ENCODE assay signal across 9 mouse cellular contexts in the genomic region with DNA sequence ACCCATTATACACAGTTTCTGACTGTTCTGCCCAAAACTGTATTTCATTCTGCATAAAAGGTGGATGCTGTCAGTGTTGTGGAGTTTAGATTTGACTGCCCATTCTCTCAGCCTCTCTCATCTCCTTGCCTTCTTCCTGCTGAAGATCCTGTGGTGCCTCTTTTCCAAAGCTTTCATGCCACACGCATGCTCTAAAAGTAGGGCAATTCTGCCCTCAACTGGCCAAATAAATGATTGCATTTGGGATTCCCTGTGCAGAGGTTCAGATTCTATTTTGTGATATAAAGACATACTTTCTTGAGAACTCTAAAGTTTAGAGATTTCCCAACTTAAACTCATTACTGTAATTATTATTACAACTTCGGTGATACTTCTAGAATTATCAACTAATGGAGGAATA.
DNase-seq lines count a peak whose midpoint lies in the region; ATAC-seq and TF ChIP-seq lines count a peak whose summit lies in the region.
"Had no signal": no experiment of that assay in that cellular context is flagged by ENCODE, and none has a peak within 500 bp of the region (broad histone marks: within the 10 kb centered on the region; RNA-seq: fewer than 3 reads in every experiment).

No protein-coding gene starts in this region.

- TF ChIP-seq CTCF in gastrocnemius, adult 2 months (IDR thresholded peaks at IDR 0.05): peak; percentile 59
- TF ChIP-seq CTCF in MEL (IDR thresholded peaks at IDR 0.05 in 2 of 3, conservative IDR thresholded peaks at IDR 0.05 in 1 of 3; ENCODE audit: control insufficient read depth in 1 of 3, insufficient read depth in 1 of 3, low read depth in 2 of 3, low read length in 3 of 3, poor library complexity in 1 of 3, severe bottlenecking in 1 of 3): peak in 2 of 3 experiments; percentile 8 to 31; a peak in 2 of 6 replicates

- no peak for TF ChIP-seq POLR2A in MEL (IDR thresholded peaks at IDR 0.05; ENCODE audit: control insufficient read depth in 1 of 2, insufficient read depth in 1 of 2, low read depth in 1 of 2, low read length in 2 of 2, poor library complexity in 1 of 2)

- no peaks in the 10 kb centered on the region for H3K9me3 ChIP-seq in MEL (replicated peaks; ENCODE audit: insufficient read depth, low read length)
- no peaks in the 10 kb centered on the region for H3K9me3 ChIP-seq in hindbrain, embryonic 12.5 days (replicated peaks)
- no peaks in the 10 kb centered on the region for H3K9me3 ChIP-seq in neural tube, embryonic 14.5 days (ENCODE audit: control insufficient read depth, low read length)

- H3K27ac ChIP-seq in gastrocnemius, adult 2 months: no peak overlapping the region
- no peak overlapping the region for H3K27ac ChIP-seq in MEL (ENCODE audit: control insufficient read depth, low read depth, low read length)
- H3K27ac ChIP-seq in hindbrain, embryonic 12.5 days: no peak overlapping the region
- no peak overlapping the region for H3K27ac ChIP-seq in neural tube, embryonic 14.5 days (ENCODE audit: low read depth, low read length)

- TF ChIP-seq EP300 in MEL (IDR thresholded peaks at IDR 0.05; ENCODE audit: low read depth in 1 of 2, low read length in 2 of 2): no peak

- 0 out of 2 replicates have a peak, but pooled peaks have one; percentile 56 for ATAC-seq in hindbrain, embryonic 12.5 days (ENCODE audit: low FRiP score)
- peak; percentile 65; the same call in 1 of the 2 replicates for ATAC-seq in neural tube, embryonic 14.5 days (ENCODE audit: low read depth)
- no peak for ATAC-seq in granulocyte monocyte progenitor cell, adult 5-6 weeks (replicated peaks; ENCODE audit: poor library complexity, severe bottlenecking)

- DNase-seq in gastrocnemius, adult 2 months: no peak
- no peak for DNase-seq in gastrocnemius, adult 18-20 months (ENCODE audit: low spot score)
- DNase-seq in MEL (ENCODE audit: low read depth, low spot score): peak; percentile 1
- DNase-seq in cerebellum, postnatal 36 days: peak; percentile 37 to 73
- DNase-seq in left cerebral cortex, postnatal 10 days (ENCODE audit: extremely low spot score in 1 of 2, low spot score in 2 of 2): peak; percentile 39 to 77

- peak; percentile 40 for TF ChIP-seq RAD21 in MEL (IDR thresholded peaks at IDR 0.05; ENCODE audit: low read depth, low read length)

- no peak overlapping the region for H3K4me3 ChIP-seq in gastrocnemius, adult 2 months
- H3K4me3 ChIP-seq in MEL (ENCODE audit: control insufficient read depth in 1 of 2, insufficient read depth in 1 of 2, low read depth in 2 of 2, low read length in 2 of 2): no peak overlapping the region
- H3K4me3 ChIP-seq in hindbrain, embryonic 12.5 days: no peak overlapping the region
- no peak overlapping the region for H3K4me3 ChIP-seq in neural tube, embryonic 14.5 days (ENCODE audit: low read depth, low read length)
- H3K4me3 ChIP-seq: myocyte had no signal

- no peak overlapping the region for H3K4me2 ChIP-seq in hindbrain, embryonic 12.5 days (replicated peaks)
- no peak overlapping the region for H3K4me2 ChIP-seq in neural tube, embryonic 14.5 days (ENCODE audit: low read depth, low read length)

- no peaks in the 10 kb centered on the region for H3K27me3 ChIP-seq in MEL (ENCODE audit: control insufficient read depth in 1 of 2, insufficient read depth in 2 of 2, low read length in 2 of 2)
- no peaks in the 10 kb centered on the region for H3K27me3 ChIP-seq in hindbrain, embryonic 12.5 days
- no peaks in the 10 kb centered on the region for H3K27me3 ChIP-seq in neural tube, embryonic 14.5 days (ENCODE audit: control insufficient read depth, insufficient read depth, low read length)

- no peaks in the 10 kb centered on the region for H3K36me3 ChIP-seq in MEL (ENCODE audit: control insufficient read depth in 1 of 2, insufficient read depth in 2 of 2, low read length in 2 of 2)
- no peaks in the 10 kb centered on the region for H3K36me3 ChIP-seq in hindbrain, embryonic 12.5 days
- no peaks in the 10 kb centered on the region for H3K36me3 ChIP-seq in neural tube, embryonic 14.5 days (ENCODE audit: control insufficient read depth, insufficient read depth, low read length)

- no peak overlapping the region for H3K9ac ChIP-seq in MEL (ENCODE audit: control insufficient read depth, low read depth, low read length, poor library complexity, severe bottlenecking)
- no peak overlapping the region for H3K9ac ChIP-seq in hindbrain, embryonic 12.5 days
- no peak overlapping the region for H3K9ac ChIP-seq in neural tube, embryonic 14.5 days (replicated peaks; ENCODE audit: low read depth, low read length)

- 18% methylated on average over 2 of the region's 2 CpGs for WGBS in hindbrain, embryonic 12.5 days
- 15% methylated on average over 2 of the region's 2 CpGs for WGBS in neural tube, embryonic 14.5 days

- no peaks in the 10 kb centered on the region for H3K4me1 ChIP-seq in MEL (ENCODE audit: control insufficient read depth in 1 of 2, insufficient read depth in 2 of 2, low read length in 2 of 2)
- H3K4me1 ChIP-seq in hindbrain, embryonic 12.5 days: no peaks in the 10 kb centered on the region
- H3K4me1 ChIP-seq in neural tube, embryonic 14.5 days (ENCODE audit: control insufficient read depth, insufficient read depth, low read length): no peaks in the 10 kb centered on the region

- no peaks in the 10 kb centered on the region for H3K79me2 ChIP-seq in MEL (ENCODE audit: control insufficient read depth, insufficient read depth, low read length, poor library complexity)

- intact Hi-C loops in gastrocnemius, adult 2 months (cut with DNase I): no loop called here
- intact Hi-C loops in left cerebral cortex, postnatal 10 days (cut with DNase I): no loop called here

TF ChIP-seq in MEL, 35 proteins besides CTCF, POLR2A, EP300 and RAD21:
- peak; percentile 28; the same call in 1 of the 2 replicates for TF ChIP-seq SMC3 (IDR thresholded peaks at IDR 0.05; ENCODE audit: low read depth, low read length)
- TF ChIP-seq ZC3H11A (IDR thresholded peaks at IDR 0.05; ENCODE audit: low read depth, low read length): peak; percentile 14; the same call in 1 of the 2 replicates
- no peak for TF ChIP-seq TBP (IDR thresholded peaks at IDR 0.05; ENCODE audit: low read depth, low read length)

Comparison
In these comparisons a context has a peak if more than half of its experiments do, and no peak if none do; other contexts are left out.
1. DNase-seq: peak in MEL (single experiment), cerebellum, postnatal 36 days (2 of 2) and left cerebral cortex, postnatal 10 days (2 of 2); none in gastrocnemius, adult 2 months (single experiment) and gastrocnemius, adult 18-20 months (single experiment).